Mouse (Mus musculus): Measurements from ENCODE around the gene Tac4.

DNA sequence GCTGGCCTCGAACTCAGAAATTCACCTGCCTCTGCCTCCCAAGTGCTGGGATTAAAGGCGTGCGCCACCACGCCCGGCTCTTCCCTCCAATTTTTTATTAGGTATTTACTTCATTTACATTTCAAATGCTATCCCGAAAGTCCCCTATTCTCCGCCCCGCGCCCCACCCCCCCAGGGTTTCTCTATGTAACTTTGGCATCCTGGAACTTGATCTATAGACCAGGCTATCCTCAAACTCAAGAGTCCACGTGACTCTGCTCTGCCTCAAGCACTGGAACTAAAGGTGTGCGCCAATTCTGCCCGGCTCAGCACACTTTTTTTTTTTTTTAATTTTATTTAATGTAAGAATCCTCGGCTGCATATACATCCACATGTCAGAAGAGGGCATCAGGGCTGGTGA, 34.4 kb downstream of the Tac4 start:
- TF ChIP-seq CTCF (IDR thresholded peaks at IDR 0.05; ENCODE audit: low read depth, low read length): no peak
- no peak for TF ChIP-seq POLR2A (IDR thresholded peaks at IDR 0.05; ENCODE audit: insufficient read depth, low read length)

Data from ES-Bruce4 (cell line).